Mouse (Mus musculus) hindbrain, postnatal 0 days (tissue): ENCODE measurements around the gene Parva. TPM values are rescaled to one million over a fixed set of nuclear protein-coding genes. Genes with fewer than 3 reads are reported as not detected.

ENCODE experiments used
- ATAC-seq: fragments of 200-750 bp; cut with Nextera tagmentation; 2 replicates; pipeline ENCODE4 v1.8.0; 2017; ENCODE audit warnings: mild to moderate bottlenecking, moderate TSS enrichment, moderate library complexity
- DNase-seq: peaks from one replicate; pipeline ENCODE4 v3.0.0-alpha.2; 2015; ENCODE audit warnings: low spot score
- H3K27ac ChIP-seq: fragments of 300-500 bp; sonication (generic); 2 replicates; pipeline ENCODE4 v1.5.1; 2014; ENCODE audit warnings: mild to moderate bottlenecking
- H3K27me3 ChIP-seq: fragments of 300-500 bp; sonication (generic); 2 replicates; pipeline ENCODE4 v1.6.1; 2014; ENCODE audit warnings: low read length, mixed read lengths; ENCODE audit not compliant: insufficient read depth
- H3K36me3 ChIP-seq: fragments of 300-500 bp; sonication (generic); 2 replicates; pipeline ENCODE4 v1.6.1; 2014; ENCODE audit warnings: low read length, mixed read lengths; ENCODE audit not compliant: insufficient read depth
- H3K4me1 ChIP-seq: fragments of 300-500 bp; sonication (generic); 2 replicates; pipeline ENCODE4 v1.6.1; 2014; ENCODE audit warnings: antibody characterized with exemption, low read length, mixed read lengths; ENCODE audit not compliant: insufficient read depth
- H3K4me2 ChIP-seq: fragments of 300-500 bp; sonication (generic); 2 replicates; pipeline ENCODE4 v1.6.1; 2014; ENCODE audit warnings: low read depth, mild to moderate bottlenecking, low read length, moderate library complexity, mixed read lengths
- H3K4me3 ChIP-seq: fragments of 300-500 bp; sonication (generic); 2 replicates; pipeline ENCODE4 v1.5.1; 2014; ENCODE audit warnings: low read length
- H3K9ac ChIP-seq: fragments of 300-500 bp; sonication (generic); replicated peaks from 2 replicates; pipeline ENCODE4 v1.6.1; 2014; ENCODE audit warnings: mild to moderate bottlenecking, low read length, moderate library complexity, mixed read lengths
- H3K9me3 ChIP-seq: fragments of 300-500 bp; sonication (generic); 2 replicates; pipeline ENCODE4 v1.6.1; 2016; ENCODE audit warnings: low read length, mixed read lengths
- CTCF ChIP-seq: IDR thresholded peaks from 2 replicates; pipeline ENCODE4 v1.5.1; 2016; ENCODE audit warnings: antibody characterized with exemption, control low read depth, low read depth
- WGBS: fragments of 180-500 bp; shearing (Covaris S2); extraction: QIAGEN DNeasy Blood & Tissue Kit; methylation state at CpG from one replicate; pipeline ENCODE4 v1.1.7; 2014; 5-methylcytosine and 5-hydroxymethylcytosine counted together
- polyA plus RNA-seq: library from polyadenylated mRNA; unstranded; fragments of >200 nt; fragmentation: Nextera tagmentation; extraction: Ambion mirVana; gene quantifications from 2 replicates; pipeline ENCODE4 v1.2.1, GENCODE M21; 2015
- total RNA-seq: library from RNA; depleted of rRNA; stranded (reverse); fragments of >200 nt; gene quantifications from 2 replicates; pipeline ENCODE4 v1.2.3, GENCODE M21; 2014

The Parva gene
- total and polyA plus RNA-seq, 2 experiments from 2014 or later: 26.3 to 34.0 TPM

DNA sequence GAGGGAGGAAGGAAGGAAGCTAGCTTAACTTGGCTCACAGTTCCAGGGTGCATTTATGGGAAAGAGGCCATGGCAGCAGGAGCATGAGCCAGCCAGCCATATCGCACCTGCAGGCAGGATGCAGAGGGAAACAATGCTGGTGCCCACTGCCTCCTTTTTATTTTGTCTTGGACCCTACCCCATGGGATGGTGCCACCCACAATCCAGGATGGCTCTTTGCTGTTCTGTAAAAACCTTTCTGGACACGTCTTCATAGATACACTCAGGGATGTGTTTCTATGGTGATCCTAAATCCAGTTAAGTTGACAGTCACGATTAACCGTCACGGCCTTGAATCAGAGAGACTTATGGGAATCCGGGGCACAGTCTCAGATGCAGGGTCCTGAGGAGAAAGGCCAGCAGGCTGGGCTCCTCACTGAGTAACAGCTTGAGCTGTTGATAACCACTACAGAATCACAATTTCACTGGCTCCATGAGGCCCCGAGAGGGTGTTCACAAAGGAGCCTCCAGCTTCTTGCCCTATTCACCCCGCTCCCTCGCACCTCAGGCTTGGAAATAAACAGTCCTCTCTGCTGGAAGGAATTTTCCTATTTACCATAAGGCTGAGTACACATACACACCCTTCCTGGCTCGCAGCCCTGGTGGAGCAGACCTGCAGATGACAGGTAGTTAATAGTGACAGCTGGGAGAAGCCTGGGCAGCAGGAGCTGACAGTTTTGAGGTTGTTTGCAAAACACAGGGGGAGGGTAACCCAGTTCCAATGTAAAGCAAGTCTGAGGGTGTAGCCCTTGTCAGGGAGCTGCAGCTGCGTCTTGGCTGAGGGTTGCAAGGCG lies 17.1 kb downstream of the Parva start:
- Histone ChIP-seq H3K9me3 (no peaks in the 10 kb centered on the region), H3K4me1 (peaks cover 11% of the 10 kb centered on the region), H3K36me3 (no peaks in the 10 kb centered on the region), H3K27me3 (no peaks in the 10 kb centered on the region), H3K4me2 (peak overlapping the region; percentile 23; the same call in 1 of the 2 replicates), H3K9ac (no peak overlapping the region), H3K4me3 (no peak overlapping the region), H3K27ac (no peak overlapping the region)
- DNase-seq: peak; percentile 62
- TF ChIP-seq CTCF: no peak
- ATAC-seq: peak; percentile 76
- WGBS: 13% methylated on average over 12 of the region's 12 CpGs

DNA sequence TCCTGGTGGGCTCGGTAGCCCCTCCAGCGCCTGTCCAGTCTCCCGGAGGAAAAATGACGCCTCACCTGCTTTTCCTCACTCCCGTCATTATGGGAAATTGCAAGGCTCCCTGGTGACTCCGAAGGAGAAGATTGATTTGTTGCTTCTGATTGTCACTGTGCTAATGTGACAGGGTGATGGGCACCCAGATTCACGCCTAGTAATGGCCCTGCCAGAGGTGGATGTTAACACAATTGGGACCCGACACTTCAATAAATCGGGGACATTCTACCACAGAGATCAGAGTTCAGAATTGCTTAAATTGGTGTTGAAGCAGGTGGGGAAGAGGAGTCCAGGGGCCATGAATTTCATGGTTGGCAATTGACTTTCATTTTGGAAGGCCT lies 17.7 kb downstream of the Parva start:
- 16% methylated on average over 9 of the region's 9 CpGs for WGBS

DNA sequence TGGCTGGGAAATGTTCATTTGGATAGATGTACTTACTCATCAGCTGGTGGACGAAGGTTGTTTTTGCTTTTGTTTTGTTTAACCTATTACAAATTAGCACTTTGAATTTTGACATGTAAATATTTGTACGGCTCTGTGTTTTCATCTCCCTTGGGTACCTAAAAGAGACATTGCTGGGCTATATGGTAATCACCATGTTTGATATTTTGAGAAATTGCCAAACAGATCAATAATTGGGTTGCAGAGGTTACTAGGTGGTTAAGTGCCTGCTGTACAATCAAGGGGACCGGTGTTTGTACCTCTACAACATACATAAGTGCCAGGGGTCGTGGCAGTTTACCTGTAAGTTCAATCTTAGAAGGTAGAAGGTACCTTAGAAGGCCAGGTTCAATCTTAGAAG lies 19.2 kb downstream of the Parva start:
- H3K9me3 ChIP-seq: no peaks in the 10 kb centered on the region
- DNase-seq (no peak), ATAC-seq (no peak)
- no peak overlapping the region for H3K4me3 ChIP-seq
- H3K36me3 ChIP-seq: no peaks in the 10 kb centered on the region
- H3K27me3 ChIP-seq: no peaks in the 10 kb centered on the region
- no peak overlapping the region for H3K4me2 ChIP-seq
- H3K27ac ChIP-seq: no peak overlapping the region
- no peak for TF ChIP-seq CTCF
- 88% methylated on average over 4 of the region's 4 CpGs for WGBS
- no peak overlapping the region for H3K9ac ChIP-seq
- H3K4me1 ChIP-seq: peaks cover 11% of the 10 kb centered on the region

More for the DNA sequence above, 17.7 kb downstream of the Parva start:
- Histone ChIP-seq H3K4me1 (peaks cover 11% of the 10 kb centered on the region), H3K9ac (no peak overlapping the region), H3K27me3 (no peaks in the 10 kb centered on the region), H3K36me3 (no peaks in the 10 kb centered on the region), H3K27ac (no peak overlapping the region), H3K9me3 (no peaks in the 10 kb centered on the region), H3K4me2 (peak overlapping the region; percentile 23; the same call in 1 of the 2 replicates), H3K4me3 (no peak overlapping the region)
- TF ChIP-seq CTCF: no peak
- ATAC-seq (no peak), DNase-seq (no peak)

DNA sequence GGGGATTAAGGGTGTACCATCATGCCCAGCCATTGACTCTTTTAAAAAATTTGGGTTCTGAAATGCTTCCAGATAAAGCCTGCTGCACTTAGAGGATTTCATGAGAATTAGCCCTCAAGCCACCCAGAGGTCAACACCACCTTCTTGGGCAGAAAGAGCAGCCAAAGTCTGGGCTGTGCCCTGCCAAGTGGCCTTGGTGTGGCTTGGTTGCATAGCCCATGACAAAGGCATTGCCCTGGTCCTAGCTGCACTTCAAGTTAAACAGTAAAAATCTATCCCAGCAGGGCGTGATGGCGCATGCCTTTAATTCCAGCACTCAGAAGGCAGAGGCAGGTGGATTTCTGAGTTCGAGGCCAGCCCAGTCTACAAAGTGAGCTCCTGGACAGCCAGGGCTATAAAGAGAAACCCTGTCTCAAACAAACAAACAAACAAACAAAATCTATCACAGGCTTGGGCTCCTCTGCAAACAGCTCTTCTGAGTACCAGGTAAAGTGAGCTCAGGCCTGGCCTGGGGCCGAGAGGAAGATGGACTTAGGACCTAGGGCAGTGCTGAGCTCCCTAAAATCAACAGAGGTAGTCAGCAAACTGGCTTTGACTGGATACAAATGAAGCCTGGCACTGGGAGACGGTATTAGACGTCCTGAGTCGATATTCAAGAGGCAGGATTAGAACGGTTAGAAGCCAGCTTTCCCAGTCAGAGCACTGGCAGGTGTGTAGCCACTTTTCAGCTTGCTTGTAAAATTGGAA lies 22.8 kb downstream of the Parva start:
- no peak overlapping the region for H3K9ac ChIP-seq
- ATAC-seq (no peak), DNase-seq (no peak)
- no peak overlapping the region for H3K27ac ChIP-seq
- H3K4me3 ChIP-seq: no peak overlapping the region
- H3K36me3 ChIP-seq: no peaks in the 10 kb centered on the region
- H3K27me3 ChIP-seq: no peaks in the 10 kb centered on the region
- no peaks in the 10 kb centered on the region for H3K9me3 ChIP-seq
- H3K4me1 ChIP-seq: no peaks in the 10 kb centered on the region; the same call in 1 of the 2 replicates
- 77% methylated on average over 8 of the region's 8 CpGs for WGBS
- no peak for TF ChIP-seq CTCF
- no peak overlapping the region for H3K4me2 ChIP-seq

DNA sequence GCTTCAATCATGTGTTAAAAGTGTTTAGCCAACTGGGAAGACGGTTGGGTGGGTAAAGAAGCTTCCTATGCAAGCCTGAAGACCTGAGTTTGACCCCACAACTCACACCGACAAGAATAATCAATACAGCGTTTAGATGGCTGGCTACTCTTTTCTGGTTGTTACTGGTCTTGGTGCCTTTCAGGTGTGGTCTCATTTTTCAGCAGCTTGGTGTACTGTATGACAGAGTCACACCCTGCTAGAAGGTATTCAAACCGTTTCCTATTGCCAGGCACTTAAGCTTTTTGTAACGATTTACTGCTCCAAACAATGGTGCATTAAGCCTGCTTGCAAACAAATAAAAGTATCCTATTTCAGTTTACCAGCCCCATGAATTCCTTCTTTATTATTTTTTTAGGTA lies 25.2 kb downstream of the Parva start:
- 63% methylated on average over 5 of the region's 5 CpGs for WGBS
- TF ChIP-seq CTCF: no peak

DNA sequence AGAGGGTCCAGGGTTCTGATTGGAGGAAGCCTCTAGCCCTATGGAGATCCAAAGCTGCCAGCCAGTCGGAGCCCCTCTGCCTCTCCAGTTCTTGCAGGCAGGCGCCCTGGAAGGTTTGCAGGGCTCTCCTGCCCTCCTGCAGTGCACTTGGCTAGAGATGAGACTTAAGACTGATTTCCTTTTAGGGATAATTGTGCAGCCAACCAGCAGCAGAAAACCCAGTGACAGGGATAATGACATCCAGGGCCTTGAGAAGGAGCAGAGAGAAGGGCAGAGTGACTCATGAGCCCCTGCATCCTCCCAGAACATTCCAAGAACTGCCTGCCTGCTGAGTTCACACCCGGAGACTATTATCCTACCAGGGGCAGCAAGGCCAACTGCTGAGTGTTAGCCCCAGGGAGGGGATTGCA lies 26.5 kb downstream of the Parva start:
- DNase-seq: no peak
- H3K9ac ChIP-seq: no peak overlapping the region
- H3K9me3 ChIP-seq: no peaks in the 10 kb centered on the region
- no peaks in the 10 kb centered on the region for H3K4me1 ChIP-seq
- TF ChIP-seq CTCF: no peak
- ATAC-seq: no peak
- H3K27me3 ChIP-seq: no peaks in the 10 kb centered on the region
- no peak overlapping the region for H3K4me3 ChIP-seq
- H3K4me2 ChIP-seq: no peak overlapping the region
- H3K27ac ChIP-seq: no peak overlapping the region
- WGBS: 23% methylated on average over 3 of the region's 3 CpGs
- H3K36me3 ChIP-seq: no peaks in the 10 kb centered on the region

More for the DNA sequence above, 25.2 kb downstream of the Parva start:
- DNase-seq (no peak), ATAC-seq (no peak)
- no peak overlapping the region for H3K27ac ChIP-seq
- no peak overlapping the region for H3K4me3 ChIP-seq
- no peak overlapping the region for H3K4me2 ChIP-seq
- H3K36me3 ChIP-seq: no peaks in the 10 kb centered on the region
- no peaks in the 10 kb centered on the region for H3K27me3 ChIP-seq
- no peaks in the 10 kb centered on the region; the same call in 1 of the 2 replicates for H3K4me1 ChIP-seq
- no peaks in the 10 kb centered on the region for H3K9me3 ChIP-seq
- H3K9ac ChIP-seq: no peak overlapping the region

- H3K9ac ChIP-seq: no peak overlapping the region
- no peaks in the 10 kb centered on the region for H3K4me1 ChIP-seq
- no peak for TF ChIP-seq CTCF
- no peak overlapping the region for H3K4me3 ChIP-seq
- ATAC-seq (no peak), DNase-seq (no peak)
- H3K4me2 ChIP-seq: no peak overlapping the region
- H3K27ac ChIP-seq: no peak overlapping the region
- no peaks in the 10 kb centered on the region for H3K27me3 ChIP-seq
- 61% methylated on average over 6 of the region's 6 CpGs for WGBS
- no peaks in the 10 kb centered on the region for H3K36me3 ChIP-seq
- no peaks in the 10 kb centered on the region for H3K9me3 ChIP-seq
Observed at GRCm38 (mm10) chr7:112454380-112454779, 27.1 kb downstream of the Parva start.
